Mouse (Mus musculus) A20 (cell line): ENCODE results near the gene Shkbp1.
A peak's percentile ranks its signal among the peaks of the same experiment; 100 is the strongest.

Experiments
- DNase-seq: peaks from one replicate; pipeline ENCODE4 v3.0.0-alpha.2; 2011; ENCODE audit warnings: low read depth, low spot score

Shkbp1 gene

GRCm38 (mm10) chr7:27310996-27311535 lies 44.8 kb downstream of the Shkbp1 start:
- DNase-seq: no peak

- DNase-seq: no peak
Observed at GRCm38 (mm10) chr7:27310306-27310705, 45.5 kb downstream of the Shkbp1 start.

GRCm38 (mm10) chr7:27309832-27310231 lies 46.0 kb downstream of the Shkbp1 start:
- DNase-seq: no peak

GRCm38 (mm10) chr7:27308821-27309549 lies 46.8 kb downstream of the Shkbp1 start:
- DNase-seq: no peak

- DNase-seq: peak; percentile 43
Observed at GRCm38 (mm10) chr7:27307551-27307950, 48.3 kb downstream of the Shkbp1 start.

- peak; percentile 46 for DNase-seq
Observed at GRCm38 (mm10) chr7:27306161-27307160, 49.4 kb downstream of the Shkbp1 start.

- no peak for DNase-seq
Observed at GRCm38 (mm10) chr7:27305091-27305730, 50.6 kb downstream of the Shkbp1 start.

- DNase-seq: peak; percentile 83
Observed at GRCm38 (mm10) chr7:27302172-27302571, 53.6 kb downstream of the Shkbp1 start.

GRCm38 (mm10) chr7:27300801-27301200 lies 55.0 kb downstream of the Shkbp1 start:
- DNase-seq: no peak

- no peak for DNase-seq
Observed at GRCm38 (mm10) chr7:27300351-27300750, 55.5 kb downstream of the Shkbp1 start.

- no peak for DNase-seq
Observed at GRCm38 (mm10) chr7:27298816-27299215, 57.0 kb downstream of the Shkbp1 start.

GRCm38 (mm10) chr7:27298033-27298610 lies 57.7 kb downstream of the Shkbp1 start:
- DNase-seq: no peak

- no peak for DNase-seq
Observed at GRCm38 (mm10) chr7:27296518-27296917, 59.3 kb downstream of the Shkbp1 start.

GRCm38 (mm10) chr7:27295956-27296355 lies 59.9 kb downstream of the Shkbp1 start:
- DNase-seq: no peak
